ENCODE assay signal across 14 mouse cellular contexts in the genomic region with DNA sequence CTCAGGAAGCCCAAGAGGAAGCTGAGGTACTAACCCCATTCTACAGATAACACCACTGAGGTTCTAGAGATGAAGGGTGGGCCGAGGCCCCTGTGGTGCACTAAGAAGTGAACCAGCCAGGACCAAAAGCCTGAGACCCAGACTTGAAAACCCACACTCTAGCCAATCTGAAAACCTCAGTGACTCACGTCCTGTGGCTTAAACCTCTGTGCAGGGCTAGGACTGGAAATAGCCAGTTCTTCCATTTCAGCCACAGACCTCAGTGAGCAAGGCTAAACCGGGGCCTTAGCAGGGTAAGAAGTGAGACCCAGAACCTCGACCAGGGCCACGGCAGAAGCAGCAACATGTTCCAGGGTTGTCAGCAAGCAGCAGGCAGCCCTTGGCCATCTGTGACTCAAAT.
DNase-seq lines count a peak whose midpoint lies in the region; ATAC-seq and TF ChIP-seq lines count a peak whose summit lies in the region.
"Had no signal": no experiment of that assay in that cellular context is flagged by ENCODE, and none has a peak within 500 bp of the region (broad histone marks: within the 10 kb centered on the region; RNA-seq: fewer than 3 reads in every experiment).

No protein-coding gene starts in this region.

- in situ Hi-C loops in CH12.LX (cut with MboI; ENCODE audit: low pct_ligation_motif_present, low pct_unique_long_range_greater_than_20kb, low sequenced_read_pairs): no loop called here

- H3K4me3 ChIP-seq in hindbrain, embryonic 10.5 days: no peak overlapping the region
- H3K4me3 ChIP-seq in hindbrain, embryonic 16.5 days (ENCODE audit: low read length): no peak overlapping the region
- H3K4me3 ChIP-seq in CH12.LX (replicated peaks in 1 of 3; ENCODE audit: low read depth in 2 of 3, low read length in 2 of 3, poor library complexity in 1 of 3): no peak overlapping the region
- no peak overlapping the region for H3K4me3 ChIP-seq in forebrain, embryonic 15.5 days
- H3K4me3 ChIP-seq: hindbrain, embryonic 12.5 days; left cerebral cortex, adult 2 months had no signal

- no peak for TF ChIP-seq RAD21 in CH12.LX (IDR thresholded peaks at IDR 0.05; ENCODE audit: low read depth, low read length)

- 80% methylated on average over 5 of the region's 5 CpGs for WGBS in hindbrain, embryonic 10.5 days
- 82% methylated on average over 5 of the region's 5 CpGs for WGBS in hindbrain, embryonic 16.5 days
- 91% methylated on average over 5 of the region's 5 CpGs for WGBS in forebrain, embryonic 15.5 days

- H3K27me3 ChIP-seq in hindbrain, embryonic 10.5 days (ENCODE audit: insufficient read depth, poor library complexity, severe bottlenecking): no peaks in the 10 kb centered on the region
- H3K27me3 ChIP-seq in hindbrain, embryonic 16.5 days (replicated peaks; ENCODE audit: control insufficient read depth, insufficient read depth, low read length): no peaks in the 10 kb centered on the region
- no peaks in the 10 kb centered on the region for H3K27me3 ChIP-seq in CH12.LX (replicated peaks)
- H3K27me3 ChIP-seq in forebrain, embryonic 15.5 days: no peaks in the 10 kb centered on the region

- no peak for ATAC-seq in hindbrain, embryonic 16.5 days
- peak; percentile 48 for ATAC-seq in granulocyte monocyte progenitor cell, adult 5-6 weeks (replicated peaks; ENCODE audit: poor library complexity, severe bottlenecking)
- no peak for ATAC-seq in forebrain, embryonic 15.5 days (replicated peaks)

- TF ChIP-seq POLR2A in CH12.LX (IDR thresholded peaks at IDR 0.05; ENCODE audit: low read depth, low read length): no peak

- dilution Hi-C loops in CH12.LX (cut with MboI; ENCODE audit: extremely low pct_ligation_motif_present, extremely low pct_unique_long_range_greater_than_20kb, low sequenced_read_pairs): no loop called here

- H3K36me3 ChIP-seq in hindbrain, embryonic 10.5 days: no peaks in the 10 kb centered on the region
- no peaks in the 10 kb centered on the region for H3K36me3 ChIP-seq in hindbrain, embryonic 16.5 days (ENCODE audit: control insufficient read depth, insufficient read depth, low read length)
- peaks cover 0 to 5% of the 10 kb centered on the region in 2 experiments for H3K36me3 ChIP-seq in CH12.LX (replicated peaks in 1 of 2; ENCODE audit: control insufficient read depth in 1 of 2, insufficient read depth in 1 of 2, low read length in 1 of 2)
- H3K36me3 ChIP-seq in forebrain, embryonic 15.5 days: no peaks in the 10 kb centered on the region
- H3K36me3 ChIP-seq: hindbrain, embryonic 12.5 days had no signal

- no peak overlapping the region for H3K4me2 ChIP-seq in hindbrain, embryonic 16.5 days (ENCODE audit: low read length)
- H3K4me2 ChIP-seq in CH12.LX (ENCODE audit: insufficient read depth, low read depth, poor library complexity, severe bottlenecking): no peak overlapping the region
- H3K4me2 ChIP-seq in forebrain, embryonic 15.5 days (replicated peaks): no peak overlapping the region
- H3K4me2 ChIP-seq: hindbrain, embryonic 12.5 days had no signal

- H3K9me3 ChIP-seq in hindbrain, embryonic 10.5 days: no peaks in the 10 kb centered on the region
- no peaks in the 10 kb centered on the region for H3K9me3 ChIP-seq in hindbrain, embryonic 16.5 days (ENCODE audit: control insufficient read depth, low read length)
- no peaks in the 10 kb centered on the region for H3K9me3 ChIP-seq in CH12.LX (replicated peaks; ENCODE audit: low read length)
- no peaks in the 10 kb centered on the region for H3K9me3 ChIP-seq in forebrain, embryonic 15.5 days
- H3K9me3 ChIP-seq: hindbrain, embryonic 12.5 days had no signal

- H3K27ac ChIP-seq in hindbrain, embryonic 10.5 days: peak overlapping the region; percentile 65; the same call in 1 of the 2 replicates
- H3K27ac ChIP-seq in hindbrain, embryonic 16.5 days (ENCODE audit: low read depth, low read length): no peak overlapping the region
- peak overlapping the region; percentile 86 for H3K27ac ChIP-seq in CH12.LX (ENCODE audit: insufficient read depth, low read depth)
- no peak overlapping the region for H3K27ac ChIP-seq in forebrain, embryonic 15.5 days (replicated peaks)
- H3K27ac ChIP-seq: hindbrain, embryonic 12.5 days; kidney, postnatal 0 days had no signal

- TF ChIP-seq CTCF in CH12.LX (conservative IDR thresholded peaks at IDR 0.05 in 1 of 2, IDR thresholded peaks at IDR 0.05 in 1 of 2; ENCODE audit: low read depth in 2 of 2, low read length in 2 of 2): no peak

- H3K79me2 ChIP-seq in CH12.LX (replicated peaks; ENCODE audit: control insufficient read depth, extremely low read depth, insufficient read depth, poor library complexity, severe bottlenecking): no peaks in the 10 kb centered on the region

- H3K4me1 ChIP-seq in hindbrain, embryonic 10.5 days (replicated peaks): peaks cover 87% of the 10 kb centered on the region
- H3K4me1 ChIP-seq in hindbrain, embryonic 16.5 days (ENCODE audit: control insufficient read depth, insufficient read depth, low read depth, low read length): peaks cover 13% of the 10 kb centered on the region
- peaks cover 7 to 98% of the 10 kb centered on the region in 2 experiments; a peak in 3 of 4 replicates for H3K4me1 ChIP-seq in CH12.LX (ENCODE audit: control insufficient read depth in 1 of 2, insufficient read depth in 2 of 2)
- H3K4me1 ChIP-seq in forebrain, embryonic 15.5 days: peaks cover 26% of the 10 kb centered on the region

- TF ChIP-seq EP300 in CH12.LX (IDR thresholded peaks at IDR 0.05; ENCODE audit: low read length): peak; percentile 35; the same call in 1 of the 2 replicates

- no peak for DNase-seq in hindbrain, embryonic 10.5 days (ENCODE audit: low spot score)
- DNase-seq in CH12.LX (ENCODE audit: extremely low read depth): peak; percentile 75
- peak; percentile 74 to 90 for DNase-seq in natural killer cell, adult 2 months (ENCODE audit: low spot score in 2 of 2)
- no peak for DNase-seq in embryo, embryonic 10 days (ENCODE audit: low spot score)
- no peak for DNase-seq in kidney, adult 18-20 months
- DNase-seq: cerebellum, postnatal 14 days; spleen, adult 18-20 months; thymus, adult 2 months had no signal

- H3K9ac ChIP-seq in hindbrain, embryonic 16.5 days (ENCODE audit: low read depth, low read length): no peak overlapping the region
- no peak overlapping the region for H3K9ac ChIP-seq in CH12.LX (ENCODE audit: insufficient read depth, low read depth)
- H3K9ac ChIP-seq in forebrain, embryonic 15.5 days (replicated peaks): no peak overlapping the region

TF ChIP-seq in CH12.LX, 34 proteins besides CTCF, POLR2A, EP300 and RAD21:
- TF ChIP-seq ETS1 (conservative IDR thresholded peaks at IDR 0.05; ENCODE audit: low read depth, low read length) (peak; percentile 59), MAFK (IDR thresholded peaks at IDR 0.05; ENCODE audit: insufficient replicate concordance, low read length) (0 out of 2 replicates have a peak, but pooled peaks have one; percentile 39), RCOR1 (conservative IDR thresholded peaks at IDR 0.05; ENCODE audit: low read depth, low read length) (no peak), MXI1 (IDR thresholded peaks at IDR 0.05; ENCODE audit: low read depth, low read length) (no peak), BHLHE40 (IDR thresholded peaks at IDR 0.05; ENCODE audit: low read depth, low read length) (peak; percentile 34; the same call in 1 of the 2 replicates), MEF2A (IDR thresholded peaks at IDR 0.05; ENCODE audit: borderline replicate concordance, low read depth, low read length) (peak; percentile 66), NELFE (IDR thresholded peaks at IDR 0.05; ENCODE audit: low read depth, low read length) (no peak), GABPA (IDR thresholded peaks at IDR 0.05; ENCODE audit: insufficient replicate concordance, low read depth, low read length) (no peak), POLR2AphosphoS2 (IDR thresholded peaks at IDR 0.05; ENCODE audit: low read depth, low read length) (no peak)

Comparison
In these comparisons a context has a peak if more than half of its experiments do, and no peak if none do; other contexts are left out.
1. H3K27ac ChIP-seq: peak in hindbrain, embryonic 10.5 days (single experiment) and CH12.LX (single experiment); none in hindbrain, embryonic 16.5 days (single experiment) and forebrain, embryonic 15.5 days (single experiment).
2. DNase-seq: peak in CH12.LX (single experiment) and natural killer cell, adult 2 months (2 of 2); none in hindbrain, embryonic 10.5 days (single experiment), embryo, embryonic 10 days (single experiment) and kidney, adult 18-20 months (single experiment).